Mouse (Mus musculus) spleen, adult 2 months (tissue): ENCODE data around the gene Bhlhb9.

Experiments
- CTCF ChIP-seq: fragments of 200-500 bp; IDR thresholded peaks from 2 replicates; pipeline ENCODE4 v1.5.1; 2011; ENCODE audit warnings: mild to moderate bottlenecking, inconsistent platforms; ENCODE audit not compliant: insufficient read depth, insufficient read length, insufficient replicate concordance; ENCODE audit errors: extremely low read depth
- POLR2A ChIP-seq: fragments of 200-500 bp; IDR thresholded peaks from 2 replicates; pipeline ENCODE4 v1.6.1; 2011; ENCODE audit warnings: low read depth, low read length, inconsistent platforms

DNA sequence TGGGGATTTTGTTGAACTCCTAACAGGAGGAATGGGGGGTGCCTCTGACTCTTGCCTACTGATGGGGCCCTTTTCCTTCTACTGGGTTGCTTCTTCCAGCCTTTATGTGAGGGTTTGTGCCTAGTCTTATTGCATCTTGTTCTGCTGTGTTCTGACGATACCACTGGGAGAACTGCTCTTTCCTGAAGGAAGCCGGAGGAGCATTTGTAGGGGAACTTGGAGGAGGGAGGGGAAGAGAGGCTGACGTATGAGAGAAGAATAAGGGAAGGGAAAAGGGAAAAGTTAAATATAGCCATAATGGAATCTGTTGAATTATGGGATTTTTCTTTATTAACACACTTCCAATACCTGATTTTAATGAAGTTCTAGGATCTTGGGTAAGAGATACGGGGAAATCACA, 119.2 kb downstream of the Bhlhb9 start:
- TF ChIP-seq CTCF, result no peak
- TF ChIP-seq POLR2A, result no peak
